Mouse (Mus musculus): Measurements from ENCODE around the gene Cdc27.

GRCm38 (mm10) chr11:104536843-104537242 lies 13.6 kb downstream of the Cdc27 start:
- TF ChIP-seq CTCF (IDR thresholded peaks at IDR 0.05; ENCODE audit: extremely low read depth, insufficient read depth, insufficient read length, insufficient replicate concordance) (no peak), POLR2A (IDR thresholded peaks at IDR 0.05; ENCODE audit: low read depth, low read length) (no peak)
